Mouse (Mus musculus) liver, embryonic 11.5 days (tissue): ENCODE measurements at regions not wholly inside any gene's neighbourhood (a gene's known extent, or its start where the extent isn't known, plus 50 kb on each side); places are given as distances from the start of the nearest gene placed in this dataset.
"Not testable (repeated sequence)": the region's sequence is repeated elsewhere in the genome, so short reads cannot be mapped to it uniquely, and the experiment has no call there.

Experiments used
- ATAC-seq: fragments of 200-750 bp; cut with Nextera tagmentation; replicated peaks from 2 replicates; pipeline ENCODE4 v1.8.0; 2017; ENCODE audit warnings: moderate number of reproducible peaks, mild to moderate bottlenecking, moderate TSS enrichment, moderate library complexity; ENCODE audit not compliant: low FRiP score
- DNase-seq: peaks from one replicate; pipeline ENCODE4 v3.0.0-alpha.2; 2017; ENCODE audit warnings: low spot score
- H3K27ac ChIP-seq: fragments of 300-500 bp; sonication (generic); 2 replicates; pipeline ENCODE4 v1.5.1; 2014; ENCODE audit warnings: mild to moderate bottlenecking, low read depth, low read length, control low read depth
- H3K27me3 ChIP-seq: fragments of 300-500 bp; sonication (generic); replicated peaks from 2 replicates; pipeline ENCODE4 v1.6.1; 2014; ENCODE audit warnings: low read length, mixed read lengths; ENCODE audit not compliant: control insufficient read depth, insufficient read depth
- H3K36me3 ChIP-seq: fragments of 300-500 bp; sonication (generic); 2 replicates; pipeline ENCODE4 v1.6.1; 2014; ENCODE audit warnings: mild to moderate bottlenecking, low read length, moderate library complexity, mixed read lengths; ENCODE audit not compliant: control insufficient read depth, insufficient read depth
- H3K4me1 ChIP-seq: fragments of 300-500 bp; sonication (generic); replicated peaks from 2 replicates; pipeline ENCODE4 v1.6.1; 2014; ENCODE audit warnings: low read length, mixed read lengths; ENCODE audit not compliant: control insufficient read depth, insufficient read depth
- H3K4me2 ChIP-seq: fragments of 300-500 bp; sonication (generic); 2 replicates; pipeline ENCODE4 v1.6.1; 2014; ENCODE audit warnings: mild to moderate bottlenecking, control low read depth, moderate library complexity
- H3K4me3 ChIP-seq: fragments of 300-500 bp; sonication (generic); 2 replicates; pipeline ENCODE4 v1.5.1; 2014; ENCODE audit warnings: low read depth, low read length, control low read depth
- H3K9ac ChIP-seq: fragments of 300-500 bp; sonication (generic); 2 replicates; pipeline ENCODE4 v1.6.1; 2014; ENCODE audit warnings: low read depth, low read length, control low read depth
- H3K9me3 ChIP-seq: fragments of 300-500 bp; sonication (generic); 2 replicates; pipeline ENCODE4 v1.6.1; 2016; ENCODE audit warnings: low read length, inconsistent platforms, mixed read lengths; ENCODE audit not compliant: control insufficient read depth
- whole genome bisulfite sequencing: fragments of 180-500 bp; shearing (Covaris S2); extraction: QIAGEN DNeasy Blood & Tissue Kit; methylation state at CpG from one replicate; pipeline ENCODE4 v1.1.7; 2014; 5-methylcytosine and 5-hydroxymethylcytosine counted together

DNA sequence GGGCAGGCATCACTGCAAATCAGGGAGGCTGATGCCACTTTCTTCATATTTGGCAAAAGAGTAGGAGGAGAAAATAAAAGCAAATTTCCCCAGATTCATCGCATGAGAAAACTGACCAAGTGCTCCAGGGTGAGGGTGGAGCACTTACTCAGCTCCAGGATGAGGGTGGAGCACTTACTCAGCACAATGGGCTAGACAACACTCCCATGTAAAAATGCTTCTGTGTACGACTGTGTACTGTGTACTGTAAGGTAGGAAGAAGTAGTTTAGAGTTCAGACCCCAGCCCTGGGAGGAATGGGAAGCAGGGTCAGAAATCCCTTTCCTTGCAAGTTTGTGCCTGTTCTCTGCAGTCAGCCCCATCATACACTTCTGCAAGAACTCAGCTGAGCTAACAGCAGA lies 245.3 kb upstream of the Ell2 start:
- no peaks in the 10 kb centered on the region for H3K36me3 ChIP-seq
- no peak for ATAC-seq
- no peaks in the 10 kb centered on the region for H3K27me3 ChIP-seq
- 46% methylated on average over 2 of the region's 2 CpGs for WGBS
- no peak for DNase-seq
- H3K27ac ChIP-seq, result no peak overlapping the region
- no peaks in the 10 kb centered on the region for H3K9me3 ChIP-seq
- H3K4me3 ChIP-seq, result no peak overlapping the region
- no peaks in the 10 kb centered on the region for H3K4me1 ChIP-seq
- H3K9ac ChIP-seq, result no peak overlapping the region
- H3K4me2 ChIP-seq, result no peak overlapping the region

DNA sequence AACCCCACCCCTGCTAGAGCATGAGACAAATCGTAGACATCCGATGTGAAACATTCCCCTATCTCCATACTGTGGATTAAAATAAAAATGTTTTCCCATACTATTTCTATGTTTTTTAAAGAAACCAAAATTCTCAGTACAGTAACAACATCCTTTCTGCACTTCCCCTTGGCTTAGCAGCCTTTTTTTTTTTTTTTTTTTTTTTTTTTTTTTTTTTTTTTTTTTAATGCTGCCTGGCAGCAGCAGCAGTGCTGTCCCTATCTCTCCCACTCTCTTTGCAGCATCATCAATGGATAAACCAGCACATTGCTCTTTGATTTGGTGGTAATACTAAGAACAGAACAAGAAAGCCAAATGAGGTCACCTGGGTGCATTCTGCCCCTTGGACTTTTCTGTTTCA lies 239.3 kb upstream of the Ell2 start:
- 84% methylated on average over 2 of the region's 2 CpGs for WGBS
- Histone ChIP-seq H3K9me3 (no peaks in the 10 kb centered on the region), H3K36me3 (no peaks in the 10 kb centered on the region), H3K4me3 (no peak overlapping the region), H3K27ac (no peak overlapping the region), H3K4me1 (no peaks in the 10 kb centered on the region), H3K4me2 (no peak overlapping the region), H3K9ac (no peak overlapping the region), H3K27me3 (no peaks in the 10 kb centered on the region)
- ATAC-seq, result no peak
- DNase-seq, result no peak

DNA sequence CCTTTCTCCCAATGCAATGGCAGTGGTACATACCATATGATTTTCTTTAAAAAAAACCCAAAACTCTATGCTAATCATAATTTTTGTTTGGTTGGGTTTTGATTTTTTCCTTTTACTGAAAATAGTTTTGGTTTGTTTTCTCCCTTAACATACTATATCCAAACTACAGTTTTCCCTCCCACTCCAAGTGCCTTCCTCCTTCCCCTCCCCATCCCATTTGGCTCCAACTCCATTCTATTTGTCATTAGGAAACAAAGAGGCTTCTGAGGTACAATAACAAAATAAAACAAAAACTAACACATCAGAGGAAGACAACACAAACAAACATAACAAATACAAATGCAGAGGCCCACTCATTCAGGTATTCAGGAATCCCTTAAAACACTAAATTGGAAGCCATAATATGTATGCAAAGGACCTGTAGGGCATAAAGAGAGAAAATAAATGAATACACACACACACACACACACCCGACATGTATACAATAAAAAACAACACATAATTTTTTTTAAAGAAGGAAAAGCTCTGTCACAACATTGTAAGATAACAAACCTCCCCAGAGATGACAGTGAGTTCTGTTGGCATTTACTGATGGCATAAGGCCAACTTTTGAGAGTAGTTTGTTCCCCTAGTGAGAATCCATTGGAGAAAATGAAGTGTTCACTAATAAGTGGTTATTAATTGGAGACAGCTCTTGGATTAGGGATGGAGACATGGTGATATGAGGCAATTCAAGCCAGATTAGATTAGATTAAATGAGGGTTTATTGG lies 230.5 kb upstream of the Ell2 start:
- ATAC-seq (no peak), DNase-seq (no peak)
- Histone ChIP-seq H3K4me2 (no peak overlapping the region), H3K27ac (no peak overlapping the region), H3K4me1 (no peaks in the 10 kb centered on the region), H3K9me3 (no peaks in the 10 kb centered on the region), H3K36me3 (no peaks in the 10 kb centered on the region), H3K9ac (no peak overlapping the region), H3K4me3 (no peak overlapping the region), H3K27me3 (no peaks in the 10 kb centered on the region)
- 79% methylated on average over 1 of the region's 1 CpGs for WGBS

DNA sequence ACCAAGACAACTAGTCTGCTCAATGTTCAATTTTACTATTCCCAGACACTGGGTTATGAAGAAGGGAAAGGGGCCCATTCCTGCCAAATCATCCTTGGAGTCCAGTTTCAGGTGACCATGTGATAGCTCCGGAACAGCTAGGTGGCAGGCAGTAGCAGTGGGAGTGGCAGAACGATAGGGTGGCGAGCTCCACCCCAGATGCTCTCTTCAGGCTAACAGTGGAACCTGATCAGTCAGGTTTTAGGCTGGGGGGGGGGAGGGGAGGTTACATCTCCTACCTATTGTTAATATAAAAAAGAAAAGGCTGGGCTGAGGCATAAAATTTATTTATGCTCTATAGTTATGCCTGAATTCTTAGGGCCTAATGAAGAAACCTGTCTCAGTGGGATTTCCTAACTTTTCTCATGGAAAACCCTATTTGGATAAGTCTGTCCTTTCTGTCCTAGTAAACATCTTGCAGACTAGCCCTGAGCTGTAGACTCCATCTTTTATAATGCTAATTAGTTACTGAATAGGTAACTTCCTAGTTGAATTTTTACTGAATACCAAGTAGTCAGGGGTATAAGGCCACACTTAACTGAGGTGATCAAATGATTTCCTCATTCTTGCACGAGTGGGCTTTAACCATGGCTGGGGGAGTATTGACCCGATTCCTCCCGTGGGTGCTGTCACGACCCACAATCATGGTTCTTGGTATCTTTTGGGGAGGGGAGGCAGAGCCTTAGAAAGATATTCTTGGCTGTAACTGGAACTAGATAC lies 223.2 kb upstream of the Ell2 start:
- not testable (repeated sequence) for DNase-seq
- 85% methylated on average over 7 of the region's 7 CpGs for WGBS

DNA sequence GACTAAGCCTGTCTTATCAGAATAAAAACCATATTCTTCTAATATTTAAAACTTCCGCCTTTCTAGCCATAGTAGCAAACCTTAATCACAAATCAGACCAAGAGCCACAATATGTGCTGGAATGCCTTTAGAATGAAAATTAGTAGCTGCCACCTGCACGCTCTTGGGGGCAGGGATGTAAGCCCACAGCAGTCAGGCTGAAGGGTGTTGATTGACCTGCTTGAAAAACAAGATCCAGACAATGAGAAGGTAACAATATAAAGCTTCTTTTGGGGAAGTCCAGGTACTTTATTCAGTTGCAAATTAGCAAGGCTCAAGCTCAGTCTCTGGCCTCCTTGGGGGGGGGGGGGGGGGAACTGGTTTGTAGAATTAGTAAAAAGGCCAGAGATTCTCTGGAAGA lies 222.3 kb upstream of the Ell2 start:
- 90% methylated on average over 2 of the region's 2 CpGs for WGBS
- not testable (repeated sequence) for ATAC-seq, H3K9ac ChIP-seq, H3K4me3 ChIP-seq, H3K27ac ChIP-seq, H3K4me1 ChIP-seq, H3K9me3 ChIP-seq, H3K36me3 ChIP-seq, H3K4me2 ChIP-seq, H3K27me3 ChIP-seq, DNase-seq

More for the DNA sequence above, 223.2 kb upstream of the Ell2 start:
- not testable (repeated sequence) for H3K4me2 ChIP-seq, H3K4me3 ChIP-seq, ATAC-seq, H3K9ac ChIP-seq, H3K4me1 ChIP-seq, H3K27ac ChIP-seq, H3K27me3 ChIP-seq, H3K9me3 ChIP-seq, H3K36me3 ChIP-seq

DNA sequence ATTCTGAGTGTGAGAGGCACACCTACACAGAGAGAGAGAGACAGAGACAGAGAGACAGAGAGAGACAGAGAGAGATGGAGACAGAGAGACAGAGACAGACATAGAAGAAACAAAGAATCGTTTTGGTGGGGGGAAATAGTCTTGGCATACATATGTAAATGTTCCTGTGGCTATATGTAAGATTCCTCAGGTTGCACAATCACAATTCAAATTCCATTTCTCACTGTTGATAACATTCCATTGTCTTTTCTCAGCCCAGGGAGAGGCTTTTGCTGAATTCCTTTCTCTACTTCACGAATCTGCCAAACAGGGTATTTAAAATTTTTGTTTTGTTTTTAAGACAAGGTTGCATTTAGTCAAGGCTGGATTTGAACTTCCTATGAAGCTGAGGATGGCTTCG lies 205.0 kb upstream of the Ell2 start:
- no peak overlapping the region for H3K9ac ChIP-seq
- H3K36me3 ChIP-seq, result no peaks in the 10 kb centered on the region
- H3K4me1 ChIP-seq, result no peaks in the 10 kb centered on the region
- no peaks in the 10 kb centered on the region for H3K9me3 ChIP-seq
- H3K27ac ChIP-seq, result no peak overlapping the region
- H3K4me3 ChIP-seq, result no peak overlapping the region
- ATAC-seq (no peak), DNase-seq (no peak)
- no peaks in the 10 kb centered on the region for H3K27me3 ChIP-seq
- H3K4me2 ChIP-seq, result no peak overlapping the region
- 64% methylated on average over 3 of the region's 3 CpGs for WGBS

DNA sequence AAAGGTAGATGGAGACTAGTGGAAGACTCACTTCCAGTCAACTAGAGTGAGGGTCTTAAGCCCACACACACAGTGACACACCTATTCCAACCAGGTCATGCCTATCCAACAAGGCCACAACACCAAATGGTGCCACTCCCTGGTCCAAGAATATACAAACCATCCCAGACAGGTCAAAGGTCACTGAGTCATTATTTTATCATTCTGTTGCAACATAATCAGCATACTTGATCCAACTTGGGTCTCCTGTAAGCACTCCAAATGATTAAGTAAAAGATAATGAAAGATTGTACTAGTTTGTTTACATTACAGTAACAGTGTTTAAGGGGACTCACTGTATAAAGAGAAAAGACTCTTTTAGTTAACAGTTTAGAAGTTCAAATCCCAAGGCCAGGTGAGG lies 203.2 kb upstream of the Ell2 start:
- ATAC-seq (no peak), DNase-seq (no peak)
- Histone ChIP-seq H3K9me3 (no peaks in the 10 kb centered on the region), H3K4me3 (no peak overlapping the region), H3K27me3 (no peaks in the 10 kb centered on the region), H3K36me3 (no peaks in the 10 kb centered on the region), H3K4me1 (no peaks in the 10 kb centered on the region), H3K9ac (no peak overlapping the region), H3K4me2 (no peak overlapping the region), H3K27ac (no peak overlapping the region)

DNA sequence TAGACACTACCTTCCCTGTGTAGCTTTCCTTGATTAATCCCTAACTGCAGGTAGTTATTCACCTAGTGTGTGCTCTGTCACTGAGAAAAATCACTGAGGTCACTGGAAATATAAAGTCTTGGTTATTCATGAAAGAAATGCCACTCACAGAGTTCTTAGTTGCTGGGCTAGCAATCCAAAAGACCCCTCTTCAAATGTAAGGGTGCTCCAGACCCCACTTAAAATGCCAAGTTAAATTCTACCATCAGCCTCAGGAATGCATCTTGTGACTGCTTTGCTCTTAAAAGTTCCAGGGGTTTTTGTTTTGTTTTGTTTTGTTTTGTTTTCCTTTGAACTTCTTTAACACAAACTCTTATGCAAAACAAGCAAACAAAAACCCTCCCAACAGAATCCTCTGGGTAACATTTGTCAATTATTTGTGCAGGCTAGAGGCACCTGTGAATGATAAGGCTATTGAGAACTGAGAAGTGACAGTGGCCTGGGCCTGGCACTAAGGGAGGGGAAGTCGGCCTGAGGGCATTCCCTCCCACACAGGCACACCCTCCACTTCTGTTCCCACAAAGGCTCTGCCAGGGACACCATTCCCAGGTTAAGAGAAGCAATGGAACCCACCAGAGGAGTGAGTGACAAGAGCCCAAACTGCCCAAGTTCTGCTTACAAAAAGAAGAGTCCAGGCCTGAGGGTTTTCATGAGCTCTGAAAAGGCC lies 192.1 kb upstream of the Ell2 start:
- WGBS, result 43% methylated on average over 1 of the region's 1 CpGs
- H3K27me3 ChIP-seq, result no peaks in the 10 kb centered on the region
- no peak overlapping the region for H3K27ac ChIP-seq
- H3K4me2 ChIP-seq, result no peak overlapping the region
- no peak overlapping the region for H3K4me3 ChIP-seq
- H3K9me3 ChIP-seq, result no peaks in the 10 kb centered on the region
- no peaks in the 10 kb centered on the region for H3K4me1 ChIP-seq
- ATAC-seq, result no peak
- no peak for DNase-seq
- H3K36me3 ChIP-seq, result no peaks in the 10 kb centered on the region
- no peak overlapping the region for H3K9ac ChIP-seq
